Mouse (Mus musculus) lung, adult 2 months (tissue): ENCODE results near the gene Ahrr. TPM values are rescaled to one million over a fixed set of nuclear protein-coding genes. Genes with fewer than 3 reads are reported as not detected.

Source experiments
- DNase-seq: peaks from one replicate; pipeline ENCODE4 v3.0.0; 2022
- H3K4me1 ChIP-seq: fragments of 200-500 bp; 2 replicates; pipeline ENCODE4 v1.6.1; 2011; ENCODE audit warnings: low read length; ENCODE audit not compliant: control insufficient read depth, insufficient read depth
- H3K4me3 ChIP-seq: fragments of 200-500 bp; replicated peaks from 2 replicates; pipeline ENCODE3; 2011; ENCODE audit warnings: low read depth, mild to moderate bottlenecking, control low read depth, low read length; ENCODE audit errors: extremely low read depth
- CTCF ChIP-seq: fragments of 200-500 bp; IDR thresholded peaks from 2 replicates; pipeline ENCODE4 v1.5.1; 2011; ENCODE audit warnings: mild to moderate bottlenecking, low read length, control low read depth; ENCODE audit not compliant: insufficient read depth
- POLR2A ChIP-seq: fragments of 200-500 bp; IDR thresholded peaks from 2 replicates; pipeline ENCODE4 v1.6.1; 2011; ENCODE audit warnings: low read depth, mild to moderate bottlenecking, control low read depth, low read length, borderline replicate concordance; ENCODE audit errors: extremely low read depth
- WGBS: fragments of 180-500 bp; shearing (Covaris S2); methylation state at CpG from one replicate; pipeline ENCODE4 v1.1.7; 2018; 5-methylcytosine and 5-hydroxymethylcytosine counted together
- polyA plus RNA-seq: library from polyadenylated mRNA; depleted of rRNA; stranded (reverse); fragments of >200 nt; gene quantifications from 2 replicates; pipeline ENCODE4 v1.2.3, GENCODE M21; 2012; rRNA removed

Gene Ahrr
- polyA plus RNA-seq, 1 experiment, result 0.40 TPM

DNA sequence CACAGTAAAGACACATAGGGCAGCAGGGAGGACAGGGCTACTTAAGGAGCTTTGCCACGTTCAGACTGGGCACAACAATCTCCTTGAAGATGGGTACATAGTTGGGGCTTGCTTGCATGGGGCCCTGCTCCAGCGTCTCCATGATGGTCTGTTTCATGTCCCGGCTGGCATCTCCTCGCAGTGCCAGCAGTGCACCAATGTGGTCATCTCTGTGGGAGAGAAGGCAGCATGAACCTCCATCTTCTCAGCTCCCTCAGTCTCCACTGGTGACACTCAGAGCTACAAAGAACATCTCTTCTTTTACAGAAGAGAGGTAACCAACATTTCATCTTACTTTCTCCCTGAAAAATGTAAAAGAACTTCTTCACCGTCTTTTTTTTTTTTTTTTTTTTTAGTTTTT is 120.1 kb downstream of the Ahrr start:
- no peak overlapping the region for H3K4me3 ChIP-seq
- no peak for TF ChIP-seq CTCF
- no peak for TF ChIP-seq POLR2A
- H3K4me1 ChIP-seq, result no peaks in the 10 kb centered on the region
- 95% methylated on average over 5 of the region's 5 CpGs for WGBS
- DNase-seq, result no peak

DNA sequence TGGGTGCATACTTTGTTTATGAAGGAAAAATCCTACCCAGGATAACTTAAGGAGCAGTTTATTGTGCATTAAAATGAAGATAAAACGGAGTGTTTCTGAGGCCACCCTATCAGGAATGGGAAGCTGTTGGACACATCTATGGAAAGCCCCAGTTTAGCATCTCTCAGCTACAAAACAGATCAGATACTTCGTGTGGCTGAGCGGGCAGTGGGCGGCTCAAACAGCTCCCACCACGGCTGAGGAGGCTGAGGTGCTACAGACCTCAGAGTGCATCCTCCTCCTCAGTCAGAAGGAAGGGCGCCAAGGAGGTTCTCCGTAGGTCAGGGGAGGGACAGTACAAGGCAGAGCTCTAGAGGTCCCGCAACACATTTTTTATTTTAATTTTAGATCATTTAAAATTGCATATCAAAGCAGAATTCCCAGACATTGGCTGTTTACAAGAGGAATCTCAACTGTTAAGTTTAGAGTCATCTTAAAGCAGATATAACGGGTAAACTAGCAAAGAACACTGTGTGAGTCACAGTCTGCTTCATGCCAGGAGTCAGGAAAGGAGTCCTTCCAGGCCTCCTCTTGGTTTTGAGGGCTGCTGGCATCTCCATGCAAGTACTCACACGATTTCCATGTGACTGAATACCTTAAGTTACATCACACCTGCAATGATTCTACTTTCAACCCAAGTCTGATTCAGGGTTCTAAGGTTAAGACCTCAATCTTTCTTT is 122.5 kb downstream of the Ahrr start:
- Histone ChIP-seq H3K4me3 (no peak overlapping the region), H3K4me1 (no peaks in the 10 kb centered on the region)
- TF ChIP-seq CTCF (no peak), POLR2A (no peak)
- DNase-seq, result no peak
- 81% methylated on average over 10 of the region's 10 CpGs for WGBS

DNA sequence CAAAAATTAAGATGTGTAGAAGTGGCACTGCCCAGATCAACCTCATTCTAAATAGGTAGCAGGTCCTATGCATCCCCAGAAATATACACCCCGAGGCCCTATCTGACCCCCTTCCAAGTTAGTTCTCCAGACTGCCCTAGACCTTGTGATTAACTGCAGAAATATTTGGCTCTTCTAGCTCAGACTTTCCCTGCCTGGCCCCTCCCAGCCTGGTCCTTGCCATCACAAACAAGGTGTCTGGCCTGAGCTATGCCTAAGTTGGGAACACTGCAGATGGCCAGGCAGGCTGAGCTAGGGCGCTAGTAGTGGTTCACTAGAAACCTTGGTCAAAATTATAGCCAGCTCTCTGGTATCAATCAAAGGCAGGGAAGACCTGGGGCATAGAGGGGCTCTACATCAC is 124.6 kb downstream of the Ahrr start:
- no peak for TF ChIP-seq CTCF
- no peak for TF ChIP-seq POLR2A
- no peak for DNase-seq
- H3K4me3 ChIP-seq, result no peak overlapping the region
- no peaks in the 10 kb centered on the region for H3K4me1 ChIP-seq
- 63% methylated on average over 2 of the region's 2 CpGs for WGBS

DNA sequence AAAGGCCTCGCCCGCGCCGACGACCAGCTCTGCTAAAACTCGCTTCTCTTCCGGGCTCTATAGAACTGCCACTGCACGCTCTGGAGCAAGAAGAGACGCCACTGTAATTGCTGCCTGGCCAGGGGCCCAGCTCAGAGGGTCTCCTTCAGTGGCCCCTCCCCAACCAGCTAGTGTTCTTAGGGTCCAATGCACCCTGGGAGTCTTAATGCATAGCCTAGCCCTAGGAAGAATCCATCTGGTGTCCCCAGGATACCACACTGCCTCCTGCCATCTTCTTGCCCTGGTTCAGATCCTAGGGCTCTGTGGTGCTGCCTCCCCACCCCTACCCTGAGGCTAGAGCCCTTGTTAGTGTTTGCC is 125.1 kb downstream of the Ahrr start:
- 12% methylated on average over 9 of the region's 9 CpGs for WGBS
- Histone ChIP-seq H3K4me1 (no peaks in the 10 kb centered on the region), H3K4me3 (peak overlapping the region; percentile 56)
- DNase-seq, result no peak
- TF ChIP-seq CTCF, result no peak
- TF ChIP-seq POLR2A, result no peak

DNA sequence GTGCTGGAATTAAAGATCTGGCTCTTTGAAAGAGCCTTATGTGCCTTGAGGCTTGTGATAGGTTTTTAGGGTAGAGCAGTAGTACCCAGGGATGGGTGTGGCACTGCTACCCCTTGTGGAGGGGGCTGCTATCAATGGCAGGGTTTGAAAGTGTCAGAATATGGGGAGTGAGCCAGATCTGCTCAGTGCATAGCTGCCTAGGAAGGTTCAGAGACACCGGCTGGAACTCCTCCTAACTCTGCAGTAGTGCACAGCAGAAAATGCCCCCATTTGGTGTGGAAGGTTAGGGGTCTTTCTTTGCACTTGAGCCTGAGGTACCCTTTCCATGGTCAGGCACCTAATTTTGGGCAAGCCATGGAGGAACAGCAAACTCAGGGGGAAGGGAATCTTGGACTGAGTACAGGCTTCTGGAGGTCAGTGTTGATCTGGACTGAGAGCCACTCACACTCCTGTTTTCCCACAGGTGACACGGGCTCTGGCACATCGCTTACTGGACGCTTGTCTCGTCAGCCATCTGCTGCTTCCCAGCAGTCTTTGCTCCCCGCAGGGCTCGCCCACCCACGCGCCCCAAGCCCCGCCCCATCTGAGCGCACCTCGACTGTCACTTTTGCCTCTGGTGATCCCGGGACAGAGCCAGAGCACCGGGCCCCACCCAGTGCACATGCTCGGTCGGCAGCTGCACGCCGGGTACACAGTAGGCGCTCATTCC is 125.6 kb downstream of the Ahrr start:
- 4% methylated on average over 19 of the region's 19 CpGs for WGBS
- no peaks in the 10 kb centered on the region for H3K4me1 ChIP-seq
- no peak for TF ChIP-seq POLR2A
- TF ChIP-seq CTCF, result no peak
- H3K4me3 ChIP-seq, result peak overlapping the region; percentile 56
- peak; percentile 31 for DNase-seq

Other genes with a start within 250 kb of the Ahrr start
- 1.2 and 1.3 TPM in 2 replicates for gene Cep72, start 230.0 kb downstream of the Ahrr start, polyA plus RNA-seq
- gene Slc9a3, start 170.9 kb downstream of the Ahrr start, polyA plus RNA-seq, result 0.34 and 0.96 TPM in 2 replicates
- 22.5 and 30.2 TPM in 2 replicates for gene Exoc3, start 83.6 kb downstream of the Ahrr start, polyA plus RNA-seq
- 66.8 and 78.3 TPM in 2 replicates for gene Pdcd6, start 25.2 kb upstream of the Ahrr start, polyA plus RNA-seq
- gene Sdha, start 57.9 kb upstream of the Ahrr start, polyA plus RNA-seq, result 65.4 and 101 TPM in 2 replicates
- 2.1 and 3.4 TPM in 2 replicates for gene Ccdc127, start 58.0 kb upstream of the Ahrr start, polyA plus RNA-seq
- 1.2 and 3.7 TPM in 2 replicates for gene Lrrc14b, start 71.7 kb upstream of the Ahrr start, polyA plus RNA-seq
- 0.19 and 0.39 TPM in 2 replicates for gene Zfp72, start 98.5 kb upstream of the Ahrr start, polyA plus RNA-seq
- 24.2 and 28.6 TPM in 2 replicates for gene Ftl1-ps1, start 107.4 kb upstream of the Ahrr start, polyA plus RNA-seq
- gene Zfp825, start 201.7 kb upstream of the Ahrr start, polyA plus RNA-seq, result 0.87 and 0.96 TPM in 2 replicates